Mouse (Mus musculus): ENCODE results near the gene Dusp1. TPM values are rescaled to one million over a fixed set of nuclear protein-coding genes. Genes with fewer than 3 reads are reported as not detected.

The Dusp1 gene
- total and polyA plus RNA-seq, 3 experiments, result 3.5 to 9.9 (median 5.6) TPM

GRCm38 (mm10) chr17:26544319-26544963 lies 17.5 kb downstream of the Dusp1 start:
- dilution Hi-C loops (cut with MboI; ENCODE audit: extremely low pct_ligation_motif_present, extremely low pct_unique_long_range_greater_than_20kb, low sequenced_read_pairs) (no loop called here), in situ Hi-C loops (cut with MboI; ENCODE audit: low pct_ligation_motif_present, low pct_unique_long_range_greater_than_20kb, low sequenced_read_pairs) (no loop called here)
- H3K4me3 ChIP-seq (replicated peaks in 1 of 3; ENCODE audit: low read depth in 2 of 3, low read length in 2 of 3, poor library complexity in 1 of 3), result no peak overlapping the region

GRCm38 (mm10) chr17:26540083-26540482 lies 21.8 kb downstream of the Dusp1 start:
- Histone ChIP-seq H3K9me3 (replicated peaks; ENCODE audit: low read length) (no peaks in the 10 kb centered on the region), H3K9ac (ENCODE audit: insufficient read depth, low read depth) (no peak overlapping the region), H3K36me3 (replicated peaks in 1 of 2; ENCODE audit: control insufficient read depth in 1 of 2, insufficient read depth in 1 of 2, low read length in 1 of 2) (no peaks in the 10 kb centered on the region), H3K4me3 (replicated peaks in 1 of 3; ENCODE audit: low read depth in 2 of 3, low read length in 2 of 3, poor library complexity in 1 of 3) (no peak overlapping the region), H3K4me1 (ENCODE audit: control insufficient read depth in 1 of 2, insufficient read depth in 2 of 2) (peaks cover 15 to 47% of the 10 kb centered on the region in 2 experiments), H3K4me2 (ENCODE audit: insufficient read depth, low read depth, poor library complexity, severe bottlenecking) (no peak overlapping the region), H3K27ac (ENCODE audit: insufficient read depth, low read depth) (no peak overlapping the region), H3K27me3 (replicated peaks) (no peaks in the 10 kb centered on the region), H3K79me2 (replicated peaks; ENCODE audit: control insufficient read depth, extremely low read depth, insufficient read depth, poor library complexity, severe bottlenecking) (no peaks in the 10 kb centered on the region)
- dilution Hi-C loops (cut with MboI; ENCODE audit: extremely low pct_ligation_motif_present, extremely low pct_unique_long_range_greater_than_20kb, low sequenced_read_pairs) (no loop called here), in situ Hi-C loops (cut with MboI; ENCODE audit: low pct_ligation_motif_present, low pct_unique_long_range_greater_than_20kb, low sequenced_read_pairs) (no loop called here)
- DNase-seq (ENCODE audit: extremely low read depth), result no peak
- TF ChIP-seq POLR2A (IDR thresholded peaks at IDR 0.05; ENCODE audit: low read depth, low read length), result no peak
- no peak for TF ChIP-seq MXI1 (IDR thresholded peaks at IDR 0.05; ENCODE audit: low read depth, low read length)
- TF ChIP-seq CTCF (conservative IDR thresholded peaks at IDR 0.05 in 1 of 2, IDR thresholded peaks at IDR 0.05 in 1 of 2; ENCODE audit: low read depth in 2 of 2, low read length in 2 of 2), result no peak
- TF ChIP-seq BHLHE40 (IDR thresholded peaks at IDR 0.05; ENCODE audit: low read depth, low read length), result no peak
- no peak for TF ChIP-seq ETS1 (conservative IDR thresholded peaks at IDR 0.05; ENCODE audit: low read depth, low read length)
- TF ChIP-seq MAX (IDR thresholded peaks at IDR 0.05; ENCODE audit: low read length), result no peak
- TF ChIP-seq ZNF384 (IDR thresholded peaks at IDR 0.05; ENCODE audit: low read depth, low read length), result no peak
- no peak for TF ChIP-seq SMC3 (IDR thresholded peaks at IDR 0.05; ENCODE audit: low read depth, low read length)
- TF ChIP-seq CHD2 (IDR thresholded peaks at IDR 0.05; ENCODE audit: low read length), result no peak
- no peak for TF ChIP-seq JUN (IDR thresholded peaks at IDR 0.05; ENCODE audit: insufficient read depth, low read depth, low read length)
- TF ChIP-seq UBTF (IDR thresholded peaks at IDR 0.05; ENCODE audit: low read depth, low read length), result no peak
- no peak for TF ChIP-seq TCF12 (IDR thresholded peaks at IDR 0.05; ENCODE audit: low read depth, low read length)
- TF ChIP-seq ZKSCAN1 (IDR thresholded peaks at IDR 0.05; ENCODE audit: borderline replicate concordance, low read depth, low read length), result no peak
- TF ChIP-seq USF1 (IDR thresholded peaks at IDR 0.05; ENCODE audit: low read depth, low read length), result no peak
- TF ChIP-seq E2F4 (IDR thresholded peaks at IDR 0.05; ENCODE audit: insufficient replicate concordance, low read depth, low read length), result no peak
- no peak for TF ChIP-seq MAFK (IDR thresholded peaks at IDR 0.05; ENCODE audit: insufficient replicate concordance, low read length)
- no peak for TF ChIP-seq ZC3H11A (IDR thresholded peaks at IDR 0.05; ENCODE audit: low read depth, low read length)

More at GRCm38 (mm10) chr17:26544319-26544963, 17.5 kb downstream of the Dusp1 start:
- Histone ChIP-seq H3K9me3 (replicated peaks; ENCODE audit: low read length) (no peaks in the 10 kb centered on the region), H3K79me2 (replicated peaks; ENCODE audit: control insufficient read depth, extremely low read depth, insufficient read depth, poor library complexity, severe bottlenecking) (no peaks in the 10 kb centered on the region), H3K27ac (ENCODE audit: insufficient read depth, low read depth) (peak overlapping the region; percentile 52; the same call in 1 of the 2 replicates), H3K4me2 (ENCODE audit: insufficient read depth, low read depth, poor library complexity, severe bottlenecking) (peak overlapping the region; percentile 4), H3K36me3 (replicated peaks in 1 of 2; ENCODE audit: control insufficient read depth in 1 of 2, insufficient read depth in 1 of 2, low read length in 1 of 2) (no peaks in the 10 kb centered on the region), H3K9ac (ENCODE audit: insufficient read depth, low read depth) (no peak overlapping the region), H3K4me1 (ENCODE audit: control insufficient read depth in 1 of 2, insufficient read depth in 2 of 2) (peaks cover 8 to 35% of the 10 kb centered on the region in 2 experiments), H3K27me3 (replicated peaks) (no peaks in the 10 kb centered on the region)
- peak; percentile 45 for DNase-seq (ENCODE audit: extremely low read depth)
- TF ChIP-seq ETS1 (conservative IDR thresholded peaks at IDR 0.05; ENCODE audit: low read depth, low read length) (peak; percentile 36; the same call in 1 of the 2 replicates), NELFE (IDR thresholded peaks at IDR 0.05; ENCODE audit: low read depth, low read length) (no peak; the same call in 1 of the 2 replicates), EP300 (IDR thresholded peaks at IDR 0.05; ENCODE audit: low read length) (peak; percentile 83), PAX5 (IDR thresholded peaks at IDR 0.05; ENCODE audit: low read length) (no peak), MEF2A (IDR thresholded peaks at IDR 0.05; ENCODE audit: borderline replicate concordance, low read depth, low read length) (peak; percentile 66; the same call in 1 of the 2 replicates), SIN3A (IDR thresholded peaks at IDR 0.05; ENCODE audit: low read length) (0 out of 2 replicates have a peak, but pooled peaks have one; percentile 22), CHD2 (IDR thresholded peaks at IDR 0.05; ENCODE audit: low read length) (0 out of 2 replicates have a peak, but pooled peaks have one; percentile 19), MXI1 (IDR thresholded peaks at IDR 0.05; ENCODE audit: low read depth, low read length) (peak; percentile 48; the same call in 1 of the 2 replicates), MAX (IDR thresholded peaks at IDR 0.05; ENCODE audit: low read length) (no peak; the same call in 1 of the 2 replicates), SMC3 (IDR thresholded peaks at IDR 0.05; ENCODE audit: low read depth, low read length) (0 out of 2 replicates have a peak, but pooled peaks have one; percentile 1), IRF4 (IDR thresholded peaks at IDR 0.05; ENCODE audit: low read depth, low read length) (peak; percentile 82)
